Mouse (Mus musculus) olfactory bulb, adult 2 months (tissue): ENCODE data around the gene Kdm6b. TPM values are rescaled to one million over a fixed set of nuclear protein-coding genes. Genes with fewer than 3 reads are reported as not detected.
A peak's percentile ranks its signal among the peaks of the same experiment; 100 is the strongest.

Experiments used
- H3K27ac ChIP-seq: fragments of 200-500 bp; 2 replicates; pipeline ENCODE4 v1.5.1; 2012; ENCODE audit warnings: low read depth, low read length; ENCODE audit not compliant: insufficient read depth
- H3K4me1 ChIP-seq: fragments of 200-500 bp; 2 replicates; pipeline ENCODE4 v1.6.1; 2012; ENCODE audit warnings: low read length; ENCODE audit not compliant: control insufficient read depth, insufficient read depth
- H3K4me3 ChIP-seq: fragments of 200-500 bp; 2 replicates; pipeline ENCODE4 v1.5.1; 2012; ENCODE audit warnings: mild to moderate bottlenecking, low read depth, low read length, moderate library complexity; ENCODE audit not compliant: insufficient read depth
- CTCF ChIP-seq: fragments of 200-500 bp; IDR thresholded peaks from 2 replicates; pipeline ENCODE4 v1.5.1; 2012; ENCODE audit warnings: low read depth, mild to moderate bottlenecking, low read length, moderate library complexity; ENCODE audit not compliant: insufficient read depth
- POLR2A ChIP-seq: fragments of 200-500 bp; IDR thresholded peaks from 2 replicates; pipeline ENCODE4 v1.6.1; 2012; ENCODE audit warnings: mild to moderate bottlenecking, low read depth, low read length, moderate library complexity; ENCODE audit not compliant: insufficient read depth
- WGBS: fragments of 180-500 bp; shearing (Covaris S2); methylation state at CpG from one replicate; pipeline ENCODE4 v1.1.7; 2018; 5-methylcytosine and 5-hydroxymethylcytosine counted together
- polyA plus RNA-seq: library from polyadenylated mRNA; stranded (reverse); fragments of >200 nt; gene quantifications from 2 replicates; pipeline ENCODE4 v1.2.4, GENCODE M21; 2012; ENCODE audit warnings: low replicate concordance; ENCODE audit not compliant: missing spikeins, insufficient read depth, insufficient read length

The Kdm6b gene
- polyA plus RNA-seq, 1 experiment: not detected

- TF ChIP-seq CTCF: no peak
- no peak for TF ChIP-seq POLR2A
- Histone ChIP-seq H3K27ac (peak overlapping the region; percentile 48; the same call in 1 of the 2 replicates), H3K4me1 (peaks cover 50% of the 10 kb centered on the region), H3K4me3 (peak overlapping the region; percentile 52; the same call in 1 of the 2 replicates)
- under 1% methylated on average over 4 of the region's 4 CpGs for WGBS
Observed at GRCm38 (mm10) chr11:69416509-69416908, 3.0 kb upstream of the Kdm6b start.

GRCm38 (mm10) chr11:69415668-69416451 is 2.4 kb upstream of the Kdm6b start:
- TF ChIP-seq CTCF (no peak), POLR2A (no peak)
- Histone ChIP-seq H3K4me3 (peak overlapping the region; percentile 52), H3K27ac (peak overlapping the region; percentile 72), H3K4me1 (peaks cover 50% of the 10 kb centered on the region)
- under 1% methylated on average over 16 of the region's 25 CpGs for WGBS

GRCm38 (mm10) chr11:69415327-69415667 is 1.8 kb upstream of the Kdm6b start:
- Histone ChIP-seq H3K4me3 (peak overlapping the region; percentile 52), H3K4me1 (peaks cover 47% of the 10 kb centered on the region), H3K27ac (peak overlapping the region; percentile 72)
- TF ChIP-seq POLR2A (0 out of 2 replicates have a peak, but pooled peaks have one; percentile 16), CTCF (no peak)
- 0% methylated on average over 3 of the region's 3 CpGs for WGBS

GRCm38 (mm10) chr11:69414421-69415326 is 1.2 kb upstream of the Kdm6b start:
- WGBS: 26% methylated on average over 4 of the region's 4 CpGs
- Histone ChIP-seq H3K27ac (peak overlapping the region; percentile 48; the same call in 1 of the 2 replicates), H3K4me1 (peaks cover 43% of the 10 kb centered on the region), H3K4me3 (peak overlapping the region; percentile 52)
- no peak for TF ChIP-seq CTCF
- no peak for TF ChIP-seq POLR2A

GRCm38 (mm10) chr11:69412548-69412947 is 927 bp downstream of the Kdm6b start:
- Histone ChIP-seq H3K27ac (peak overlapping the region; percentile 14), H3K4me1 (peaks cover 42% of the 10 kb centered on the region), H3K4me3 (peak overlapping the region; percentile 52)
- WGBS: 37% methylated on average over 7 of the region's 7 CpGs
- TF ChIP-seq CTCF (no peak), POLR2A (no peak)

- TF ChIP-seq POLR2A (no peak; the same call in 1 of the 2 replicates), CTCF (no peak)
- WGBS: under 1% methylated on average over 39 of the region's 39 CpGs
- Histone ChIP-seq H3K4me1 (peaks cover 44% of the 10 kb centered on the region), H3K4me3 (peak overlapping the region; percentile 56), H3K27ac (peak overlapping the region; percentile 70)
Observed at GRCm38 (mm10) chr11:69411538-69412203, 1.8 kb downstream of the Kdm6b start.

- peaks cover 44% of the 10 kb centered on the region for H3K4me1 ChIP-seq
- H3K4me3 ChIP-seq: peak overlapping the region; percentile 56
- TF ChIP-seq POLR2A: peak; percentile 13; the same call in 1 of the 2 replicates
- TF ChIP-seq CTCF: no peak
- WGBS: under 1% methylated on average over 26 of the region's 26 CpGs
- H3K27ac ChIP-seq: peak overlapping the region; percentile 75
Observed at GRCm38 (mm10) chr11:69411073-69411535, 2.4 kb downstream of the Kdm6b start.

GRCm38 (mm10) chr11:69410310-69411072 is 3.0 kb downstream of the Kdm6b start:
- H3K4me1 ChIP-seq: peaks cover 44% of the 10 kb centered on the region
- 2% methylated on average over 41 of the region's 41 CpGs for WGBS
- H3K4me3 ChIP-seq: peak overlapping the region; percentile 56
- peak overlapping the region; percentile 75 for H3K27ac ChIP-seq
- TF ChIP-seq POLR2A: peak; percentile 15; the same call in 1 of the 2 replicates
- no peak for TF ChIP-seq CTCF

- peaks cover 41% of the 10 kb centered on the region for H3K4me1 ChIP-seq
- TF ChIP-seq POLR2A (no peak), CTCF (no peak)
- under 1% methylated on average over 18 of the region's 18 CpGs for WGBS
- peak overlapping the region; percentile 56 for H3K4me3 ChIP-seq
- peak overlapping the region; percentile 75 for H3K27ac ChIP-seq
Observed at GRCm38 (mm10) chr11:69410045-69410309, 3.5 kb downstream of the Kdm6b start.
